Mouse (Mus musculus) C2C12 (cell line): ENCODE measurements around the gene Xylb.

Experiments
- CTCF ChIP-seq: IDR thresholded peaks from one replicate; pipeline ENCODE4 v1.5.1; 2011; ENCODE audit not compliant: control insufficient read depth, insufficient read depth, insufficient read length
- FOSL1 ChIP-seq: IDR thresholded peaks from one replicate; pipeline ENCODE4 v1.8.0; 2011; ENCODE audit warnings: mild to moderate bottlenecking, low read length; ENCODE audit not compliant: poor library complexity, insufficient read depth, severe bottlenecking
- MAX ChIP-seq: IDR thresholded peaks from one replicate; pipeline ENCODE4 v1.6.1; 2011; ENCODE audit warnings: mild to moderate bottlenecking, control low read depth
- MYOD1 ChIP-seq: IDR thresholded peaks from one replicate; pipeline ENCODE4 v1.6.1; 2011; ENCODE audit warnings: low read depth; ENCODE audit not compliant: control insufficient read depth, insufficient read length
- MYOG ChIP-seq: IDR thresholded peaks from one replicate; pipeline ENCODE4 v1.6.1; 2011; ENCODE audit not compliant: control insufficient read depth, insufficient read length; ENCODE audit errors: extremely low read depth
- USF1 ChIP-seq: IDR thresholded peaks from one replicate; pipeline ENCODE4 v1.6.1; 2011; ENCODE audit warnings: low read depth, mild to moderate bottlenecking, control low read depth, moderate library complexity

GRCm38 (mm10) chr9:119363229-119363628 lies 6.0 kb downstream of the Xylb start:
- TF ChIP-seq CTCF, result no peak
- no peak for TF ChIP-seq MAX
- TF ChIP-seq MYOG, result no peak
- TF ChIP-seq USF1, result no peak
- TF ChIP-seq MYOD1, result no peak
- no peak for TF ChIP-seq FOSL1
